Mouse (Mus musculus) thymus, adult 2 months (tissue): ENCODE data around the gene Traf4.

Experiments
- CTCF ChIP-seq: fragments of 200-500 bp; IDR thresholded peaks from 2 replicates; pipeline ENCODE4 v1.5.1; 2012; ENCODE audit warnings: mild to moderate bottlenecking, control low read depth, low read length, moderate library complexity, borderline replicate concordance; ENCODE audit not compliant: control insufficient read depth, poor library complexity, insufficient read depth; ENCODE audit errors: extremely low read depth
- POLR2A ChIP-seq: fragments of 200-500 bp; IDR thresholded peaks from 2 replicates; pipeline ENCODE4 v1.6.1; 2012; ENCODE audit warnings: mild to moderate bottlenecking, low read length, control low read depth, moderate library complexity; ENCODE audit not compliant: control insufficient read depth, poor library complexity, insufficient read depth; ENCODE audit errors: extremely low read depth

DNA sequence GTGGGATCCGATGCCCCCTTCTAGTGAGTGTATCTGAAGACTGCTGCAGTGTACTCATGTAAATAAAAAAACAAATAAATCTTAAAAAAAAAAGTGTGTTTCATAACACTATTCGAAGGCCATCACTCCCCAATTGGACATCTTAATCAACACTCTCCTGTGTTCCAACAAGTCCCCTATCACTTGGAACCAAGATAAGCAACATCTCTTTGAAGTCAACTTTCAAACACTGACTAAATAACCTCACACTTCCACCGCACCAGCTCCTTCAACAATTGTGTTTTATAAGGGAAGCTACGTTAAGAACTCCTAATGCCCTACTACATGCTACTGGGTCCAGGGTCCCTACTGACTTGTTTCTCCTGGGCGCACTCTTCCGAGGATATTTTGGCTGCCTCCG, 17.1 kb upstream of the Traf4 start:
- TF ChIP-seq POLR2A (no peak), CTCF (no peak)
